Mouse (Mus musculus): Measurements from ENCODE around the gene Fbll1. TPM values are rescaled to one million over a fixed set of nuclear protein-coding genes. Genes with fewer than 3 reads are reported as not detected.

Gene Fbll1
- total RNA-seq, 1 experiment, result 0.22 TPM

DNA sequence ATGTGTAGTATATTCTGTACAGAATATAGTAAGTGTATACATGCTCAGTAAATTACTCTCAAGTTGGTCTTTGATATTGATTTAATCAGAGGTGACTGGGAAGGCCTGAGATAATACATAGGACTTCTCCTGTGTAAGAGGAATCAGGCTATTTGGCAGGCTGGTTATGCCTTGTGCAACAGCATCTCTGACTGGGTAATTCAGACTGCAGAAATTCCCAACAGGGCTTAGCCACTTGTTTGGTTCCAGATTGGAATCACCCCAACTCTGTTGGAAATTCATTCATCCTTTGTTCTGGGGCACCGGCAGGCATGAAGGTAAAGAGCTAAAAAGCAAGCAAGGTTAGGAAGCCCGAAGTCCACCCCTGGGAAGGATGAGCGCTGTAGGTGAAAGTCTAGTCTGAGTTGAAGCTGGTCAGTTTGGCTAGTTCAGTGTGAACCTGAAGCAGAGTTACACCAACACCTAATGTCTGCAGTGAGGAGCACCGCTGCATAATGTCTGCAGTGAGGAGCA is 43.7 kb downstream of the Fbll1 start:
- Histone ChIP-seq H3K9ac (ENCODE audit: insufficient read depth, low read depth, low read length, poor library complexity, severe bottlenecking) (no peak overlapping the region), H3K4me3 (ENCODE audit: insufficient read depth in 1 of 2, low read depth in 1 of 2, low read length in 2 of 2, poor library complexity in 1 of 2, severe bottlenecking in 1 of 2) (no peak overlapping the region), H3K9me3 (ENCODE audit: control insufficient read depth, insufficient read depth, low read depth, low read length) (no peaks in the 10 kb centered on the region), H3K27ac (ENCODE audit: insufficient read depth, low read depth, low read length, poor library complexity, severe bottlenecking) (no peak overlapping the region), H3K4me1 (ENCODE audit: control insufficient read depth in 2 of 2, insufficient read depth in 2 of 2, low read length in 2 of 2, poor library complexity in 1 of 2) (peaks cover 0 to 4% of the 10 kb centered on the region in 2 experiments; a peak in 1 of 4 replicates), H3K36me3 (ENCODE audit: control insufficient read depth, insufficient read depth, low read length, poor library complexity, severe bottlenecking) (no peaks in the 10 kb centered on the region)
- in situ Hi-C loops (cut with MboI; ENCODE audit: low sequenced_read_pairs in 2 of 2, unreplicated experiment in 2 of 2), result no loop called here
- DNase-seq (ENCODE audit: low read depth, low spot score), result no peak
- TF ChIP-seq MAFK (IDR thresholded peaks at IDR 0.05; ENCODE audit: insufficient read depth, low read depth, low read length), result no peak
- no peak for TF ChIP-seq HCFC1 (IDR thresholded peaks at IDR 0.05; ENCODE audit: borderline replicate concordance, insufficient read depth, low read length)
- no peak for TF ChIP-seq ZNF384 (IDR thresholded peaks at IDR 0.05; ENCODE audit: low read depth, low read length)
- TF ChIP-seq ZC3H11A (IDR thresholded peaks at IDR 0.05; ENCODE audit: borderline replicate concordance, low read depth, low read length), result no peak
- no peak for TF ChIP-seq CHD2 (IDR thresholded peaks at IDR 0.05; ENCODE audit: low read depth, low read length)

DNA sequence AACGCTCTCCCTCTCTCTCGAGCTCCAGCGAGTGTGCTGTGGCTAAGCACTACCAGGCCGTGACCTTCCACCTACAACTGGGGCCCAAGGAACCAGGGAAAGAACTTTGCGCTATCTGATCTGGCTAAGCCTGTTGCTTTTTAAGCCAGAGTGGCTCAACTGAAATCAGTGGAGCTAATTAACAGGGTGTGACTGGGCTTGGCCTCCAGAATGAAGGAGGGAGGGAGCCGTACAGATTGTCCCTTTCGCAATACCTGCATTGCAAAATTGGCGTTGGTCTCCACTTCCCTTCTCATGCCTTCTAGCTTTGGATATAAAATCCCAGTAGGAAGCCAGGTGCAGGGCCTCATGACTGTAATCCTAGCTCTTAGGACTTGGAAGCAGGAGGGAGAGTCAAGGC is 48.1 kb downstream of the Fbll1 start:
- Histone ChIP-seq H3K36me3 (ENCODE audit: control insufficient read depth, insufficient read depth, low read length, poor library complexity, severe bottlenecking) (no peaks in the 10 kb centered on the region), H3K4me1 (ENCODE audit: control insufficient read depth in 2 of 2, insufficient read depth in 2 of 2, low read length in 2 of 2, poor library complexity in 1 of 2) (no peaks in the 10 kb centered on the region), H3K9me3 (ENCODE audit: control insufficient read depth, insufficient read depth, low read depth, low read length) (no peaks in the 10 kb centered on the region), H3K9ac (ENCODE audit: insufficient read depth, low read depth, low read length, poor library complexity, severe bottlenecking) (no peak overlapping the region), H3K27ac (ENCODE audit: insufficient read depth, low read depth, low read length, poor library complexity, severe bottlenecking) (no peak overlapping the region), H3K4me3 (ENCODE audit: insufficient read depth in 1 of 2, low read depth in 1 of 2, low read length in 2 of 2, poor library complexity in 1 of 2, severe bottlenecking in 1 of 2) (no peak overlapping the region)
- TF ChIP-seq CHD2 (IDR thresholded peaks at IDR 0.05; ENCODE audit: low read depth, low read length) (no peak), ZNF384 (IDR thresholded peaks at IDR 0.05; ENCODE audit: low read depth, low read length) (no peak), ZC3H11A (IDR thresholded peaks at IDR 0.05; ENCODE audit: borderline replicate concordance, low read depth, low read length) (no peak), MAFK (IDR thresholded peaks at IDR 0.05; ENCODE audit: insufficient read depth, low read depth, low read length) (no peak), HCFC1 (IDR thresholded peaks at IDR 0.05; ENCODE audit: borderline replicate concordance, insufficient read depth, low read length) (no peak)
- in situ Hi-C loops (cut with MboI; ENCODE audit: low sequenced_read_pairs in 2 of 2, unreplicated experiment in 2 of 2), result no loop called here
- no peak for DNase-seq (ENCODE audit: low read depth, low spot score)

Other genes starting within 250 kb of the Fbll1 start
- 18.8 and 27.0 TPM in 2 replicates for gene Pank3, start 29.4 kb downstream of the Fbll1 start, total RNA-seq (2012; rRNA removed)
- gene Rars, start 35.6 kb upstream of the Fbll1 start, total RNA-seq (2012; rRNA removed), result 105 and 156 TPM in 2 replicates
- gene Wwc1, start 181.6 kb upstream of the Fbll1 start, total RNA-seq (2012; rRNA removed), result 30.4 and 39.3 TPM in 2 replicates

Data from ES-E14 (cell line).